Mouse (Mus musculus) layer of hippocampus, adult 2 months (tissue): ENCODE measurements at regions not wholly inside any gene's neighbourhood (a gene's known extent, or its start where the extent isn't known, plus 50 kb on each side); places are given as distances from the start of the nearest gene placed in this dataset.
A peak's percentile ranks its signal among the peaks of the same experiment; 100 is the strongest.

ENCODE experiments used
- DNase-seq, 2 experiments: peaks; one replicate each; pipeline ENCODE4 v3.0.0; 2022; ENCODE audit warnings: low spot score in 2 of 2
- H3K27ac ChIP-seq: fragments of 200-600 bp; 2 replicates; pipeline ENCODE4 v1.8.1; 2022
- H3K4me3 ChIP-seq: fragments of 200-600 bp; 2 replicates; pipeline ENCODE4 v1.8.1; 2022; ENCODE audit warnings: mild to moderate bottlenecking
- CTCF ChIP-seq: fragments of 200-600 bp; conservative IDR thresholded peaks from 2 replicates; pipeline ENCODE4 v1.8.1; 2022; ENCODE audit warnings: antibody characterized with exemption, mild to moderate bottlenecking, moderate library complexity

DNA sequence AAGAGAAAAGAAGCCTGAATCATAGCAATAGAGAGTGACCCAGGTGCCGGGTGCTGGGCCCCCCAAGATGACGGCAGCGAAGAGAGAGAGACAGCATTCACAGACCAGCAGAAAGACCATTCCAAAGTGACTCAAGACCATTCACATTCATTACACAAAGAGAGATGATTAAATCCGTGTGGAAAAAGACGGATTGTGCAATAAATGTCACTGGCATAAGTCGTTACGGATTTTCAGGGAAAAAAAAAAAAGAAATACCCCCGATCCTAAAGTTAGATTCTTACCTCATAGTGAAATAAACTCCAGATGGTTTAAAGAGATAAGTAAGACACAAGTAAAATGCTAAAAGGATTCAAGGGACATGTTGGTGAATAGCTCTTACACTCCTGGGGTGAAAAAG is 104.2 kb upstream of the Twist2 start:
- TF ChIP-seq CTCF, result no peak
- peak in 1 of 2 experiments; percentile 8 for DNase-seq
- H3K4me3 ChIP-seq, result no peak overlapping the region
- no peak overlapping the region for H3K27ac ChIP-seq

DNA sequence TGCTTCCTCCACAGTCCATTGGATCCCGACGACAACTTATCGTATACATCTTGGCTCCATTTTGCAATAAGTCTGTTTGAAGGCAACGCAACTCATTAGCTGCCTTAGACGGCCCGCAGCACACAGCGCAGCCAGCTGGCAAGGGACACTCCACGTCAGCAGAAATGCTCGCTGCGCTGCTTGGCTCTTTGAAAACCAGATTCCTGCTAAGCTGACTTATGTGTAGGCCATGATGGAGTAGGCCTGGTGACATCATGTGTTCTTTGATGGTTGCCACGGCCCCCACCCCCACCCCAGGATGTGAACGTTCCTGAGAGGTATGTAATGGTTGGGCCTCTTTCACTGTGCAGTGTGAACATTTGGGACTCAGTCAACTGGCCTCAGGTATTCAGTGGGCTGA is 99.8 kb upstream of the Twist2 start:
- no peak for TF ChIP-seq CTCF
- no peak overlapping the region for H3K4me3 ChIP-seq
- no peak for DNase-seq

DNA sequence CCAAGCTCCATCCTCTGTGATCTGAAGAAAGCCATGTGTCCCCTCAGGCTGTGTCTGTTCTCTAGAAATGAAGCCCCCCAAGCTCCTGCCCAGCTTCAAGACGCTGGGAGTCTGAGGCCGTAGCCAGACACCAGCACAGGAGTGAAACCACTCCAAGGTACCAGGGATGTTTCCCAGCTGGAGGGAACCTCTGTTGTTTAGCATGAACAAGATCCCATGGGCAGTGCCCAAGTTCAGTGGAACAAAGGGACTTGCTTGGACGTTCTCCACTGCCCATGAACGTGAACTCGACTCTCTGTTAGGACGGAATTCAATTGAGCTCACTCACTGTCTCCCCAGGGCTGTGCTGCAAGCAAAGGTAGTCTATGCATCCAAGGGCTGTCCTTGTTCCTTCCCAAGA is 99.2 kb upstream of the Twist2 start:
- Histone ChIP-seq H3K4me3 (no peak overlapping the region), H3K27ac (no peak overlapping the region)
- TF ChIP-seq CTCF, result no peak
- no peak for DNase-seq

More for the DNA sequence above, 99.8 kb upstream of the Twist2 start:
- no peak overlapping the region for H3K27ac ChIP-seq

GRCm38 (mm10) chr1:91702737-91703136 is 98.5 kb upstream of the Twist2 start:
- H3K27ac ChIP-seq, result no peak overlapping the region
- no peak for DNase-seq
- TF ChIP-seq CTCF, result no peak
- H3K4me3 ChIP-seq, result no peak overlapping the region

- TF ChIP-seq CTCF, result no peak
- no peak for DNase-seq
- H3K4me3 ChIP-seq, result no peak overlapping the region
- no peak overlapping the region for H3K27ac ChIP-seq
Measured at GRCm38 (mm10) chr1:91705451-91705850, 95.8 kb upstream of the Twist2 start.

DNA sequence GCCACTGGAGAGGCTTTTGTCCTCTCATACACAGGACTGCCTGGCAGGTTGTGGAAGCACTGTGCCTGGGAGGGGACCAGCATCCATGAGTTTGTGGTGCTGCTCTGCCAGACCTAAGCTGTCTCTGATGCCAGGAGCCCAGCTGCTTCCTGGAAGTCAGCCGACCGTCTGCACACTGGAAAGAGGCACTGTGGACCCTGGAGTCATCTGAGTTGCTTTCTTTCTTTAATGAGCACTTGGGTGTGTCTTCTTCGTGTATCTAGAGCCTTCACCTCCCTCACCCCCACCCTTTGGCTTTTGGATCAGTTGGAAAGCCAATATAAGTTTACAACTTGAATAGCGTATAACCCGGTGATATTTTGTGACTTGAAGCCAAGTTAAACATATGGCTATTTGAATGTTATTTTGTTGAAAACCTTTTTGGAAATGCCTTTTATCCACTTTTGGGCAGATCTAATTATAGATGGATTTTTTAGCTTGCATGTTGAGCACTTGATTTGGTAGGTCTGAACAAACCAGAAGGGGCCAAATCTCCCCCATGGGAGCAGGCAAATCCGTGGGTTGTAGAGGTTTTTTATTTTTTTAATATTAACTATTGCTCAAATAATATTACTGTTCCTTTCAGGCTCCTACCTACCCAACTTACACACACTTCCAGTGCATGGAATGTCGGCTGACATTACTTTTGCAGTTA is 92.6 kb upstream of the Twist2 start:
- H3K27ac ChIP-seq, result no peak overlapping the region
- TF ChIP-seq CTCF, result no peak

DNA sequence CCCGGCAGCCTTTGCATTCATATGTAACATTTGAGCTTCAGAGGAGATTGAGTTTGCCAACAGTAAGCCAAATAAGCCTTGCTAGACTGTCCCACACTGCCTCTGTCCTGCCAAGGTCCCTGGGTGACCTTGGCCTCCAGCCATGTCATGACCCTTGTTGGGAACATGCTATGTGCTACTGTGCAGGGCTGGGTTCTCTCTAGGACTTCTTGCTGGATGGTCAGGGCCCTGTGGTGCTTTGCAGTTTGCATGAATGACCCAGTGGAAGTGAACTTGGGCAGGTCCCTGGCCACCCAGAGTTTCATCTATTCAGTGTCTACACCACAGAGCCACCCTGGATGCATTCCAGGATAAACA is 92.0 kb upstream of the Twist2 start:
- H3K27ac ChIP-seq, result no peak overlapping the region
- no peak for TF ChIP-seq CTCF
- H3K4me3 ChIP-seq, result no peak overlapping the region
- no peak for DNase-seq

More for the DNA sequence above, 92.6 kb upstream of the Twist2 start:
- H3K4me3 ChIP-seq, result no peak overlapping the region
- no peak for DNase-seq

DNA sequence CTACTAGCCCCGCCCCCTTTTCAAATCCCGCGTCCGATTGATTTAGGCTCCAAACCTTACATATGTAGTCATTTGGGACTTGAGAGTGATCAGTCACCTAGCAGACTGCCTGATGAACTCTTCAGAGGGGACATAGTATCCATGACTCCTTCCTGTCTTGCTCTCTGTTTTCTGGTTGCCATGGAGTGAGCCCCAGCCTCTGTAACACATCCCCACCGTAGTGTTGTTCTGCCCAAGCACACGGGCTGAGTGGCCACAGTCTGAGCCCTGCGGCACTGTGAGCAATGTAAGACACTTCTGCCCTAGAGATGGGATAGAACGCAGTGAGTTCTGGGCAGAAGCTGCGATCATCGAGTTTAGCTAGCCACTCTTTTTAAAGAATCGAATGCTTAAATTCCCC is 88.1 kb upstream of the Twist2 start:
- no peak for DNase-seq
- TF ChIP-seq CTCF, result no peak
- H3K4me3 ChIP-seq, result no peak overlapping the region
- H3K27ac ChIP-seq, result no peak overlapping the region

DNA sequence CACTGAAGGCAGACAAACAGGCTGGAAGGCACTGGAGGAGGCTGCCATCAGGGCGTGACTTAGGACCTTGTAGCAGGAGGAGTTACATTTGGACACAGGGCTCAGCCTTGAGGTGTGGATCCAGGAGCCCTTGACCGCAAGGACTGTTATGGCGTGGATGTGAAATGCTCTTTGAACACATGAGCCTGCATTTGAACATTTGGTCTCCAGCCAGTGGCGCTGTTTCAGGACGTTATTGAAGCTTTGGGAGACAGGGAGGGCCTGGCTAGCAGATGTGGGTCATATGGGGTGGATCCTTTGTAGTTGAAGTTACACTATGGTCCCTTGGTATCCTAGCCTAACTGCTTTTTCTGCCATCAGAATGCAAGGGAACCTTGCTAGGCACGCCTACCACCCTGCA is 87.0 kb upstream of the Twist2 start:
- TF ChIP-seq CTCF, result no peak
- H3K27ac ChIP-seq, result no peak overlapping the region
- no peak overlapping the region for H3K4me3 ChIP-seq
- DNase-seq, result no peak

DNA sequence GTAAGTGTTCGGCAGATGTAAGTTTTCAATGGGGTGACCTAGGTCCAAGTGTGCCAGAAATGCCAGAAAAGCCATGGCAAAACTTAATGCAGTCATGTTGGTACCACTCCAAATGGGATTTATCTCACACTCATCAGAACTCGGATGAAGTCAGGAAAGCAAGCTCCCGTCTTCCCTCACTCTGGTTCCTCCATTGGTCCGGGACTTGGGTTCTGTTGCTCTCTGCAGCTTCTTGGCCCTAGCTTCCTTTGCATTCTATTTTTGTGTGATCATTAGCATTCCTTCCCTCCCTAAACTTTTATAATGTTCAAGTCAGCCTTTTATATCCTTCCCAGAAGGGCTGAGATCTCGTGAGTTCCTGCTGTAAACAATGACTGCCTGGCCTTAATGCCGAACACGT is 85.9 kb upstream of the Twist2 start:
- no peak for DNase-seq
- no peak overlapping the region for H3K27ac ChIP-seq
- H3K4me3 ChIP-seq, result no peak overlapping the region
- no peak for TF ChIP-seq CTCF

- no peak for TF ChIP-seq CTCF
- Histone ChIP-seq H3K27ac (no peak overlapping the region), H3K4me3 (no peak overlapping the region)
- no peak for DNase-seq
Measured at GRCm38 (mm10) chr1:91715791-91716190, 85.5 kb upstream of the Twist2 start.

DNA sequence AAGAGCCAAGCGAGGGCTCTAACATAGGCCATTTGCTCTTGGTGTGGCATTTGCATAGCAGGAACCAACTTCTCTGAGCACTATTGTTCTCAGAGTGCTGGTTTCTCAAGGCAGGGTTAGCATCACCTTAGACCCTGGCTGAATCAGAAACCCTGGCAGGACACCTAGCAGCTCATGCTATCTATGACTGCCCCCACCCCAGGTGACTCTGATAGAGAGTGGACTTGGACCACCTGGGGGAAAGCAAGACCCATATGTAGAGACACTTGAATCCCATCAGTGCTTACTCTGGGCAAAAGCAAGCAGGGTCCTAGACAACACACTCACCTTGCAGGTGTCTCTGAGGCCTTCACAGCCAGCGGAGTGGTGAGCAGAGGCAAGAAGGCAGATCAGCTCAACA is 84.4 kb upstream of the Twist2 start:
- Histone ChIP-seq H3K4me3 (no peak overlapping the region), H3K27ac (no peak overlapping the region)
- no peak for DNase-seq
- no peak for TF ChIP-seq CTCF

- no peak overlapping the region for H3K27ac ChIP-seq
- H3K4me3 ChIP-seq, result no peak overlapping the region
- no peak for TF ChIP-seq CTCF
- no peak for DNase-seq
Measured at GRCm38 (mm10) chr1:91717961-91718360, 83.3 kb upstream of the Twist2 start.

GRCm38 (mm10) chr1:91729246-91729645 is 72.0 kb upstream of the Twist2 start:
- no peak overlapping the region for H3K27ac ChIP-seq
- no peak overlapping the region for H3K4me3 ChIP-seq
- DNase-seq, result no peak
- TF ChIP-seq CTCF, result no peak

GRCm38 (mm10) chr1:91730281-91730680 is 71.0 kb upstream of the Twist2 start:
- Histone ChIP-seq H3K27ac (no peak overlapping the region), H3K4me3 (no peak overlapping the region)
- no peak for DNase-seq
- TF ChIP-seq CTCF, result peak; percentile 16; the same call in 1 of the 2 replicates
